Mouse (Mus musculus) midbrain, embryonic 16.5 days (tissue): ENCODE measurements around the gene Atxn7l1. TPM values are rescaled to one million over a fixed set of nuclear protein-coding genes. Genes with fewer than 3 reads are reported as not detected.
A peak's percentile ranks its signal among the peaks of the same experiment; 100 is the strongest.

Source experiments
- ATAC-seq: fragments of 200-750 bp; cut with Nextera tagmentation; 2 replicates; pipeline ENCODE4 v1.8.0; 2017; ENCODE audit warnings: moderate TSS enrichment
- H3K27ac ChIP-seq: fragments of 300-500 bp; sonication (generic); 2 replicates; pipeline ENCODE4 v1.5.1; 2014; ENCODE audit warnings: mild to moderate bottlenecking, low read length, mixed read lengths
- H3K27me3 ChIP-seq: fragments of 300-500 bp; sonication (generic); 2 replicates; pipeline ENCODE4 v1.6.1; 2014; ENCODE audit warnings: low read depth, low read length, mixed read lengths; ENCODE audit not compliant: control insufficient read depth, insufficient read depth
- H3K36me3 ChIP-seq: fragments of 300-500 bp; sonication (generic); 2 replicates; pipeline ENCODE4 v1.6.1; 2014; ENCODE audit warnings: mild to moderate bottlenecking, low read length, moderate library complexity, mixed read lengths; ENCODE audit not compliant: control insufficient read depth, insufficient read depth
- H3K4me1 ChIP-seq: fragments of 300-500 bp; sonication (generic); 2 replicates; pipeline ENCODE4 v1.6.1; 2014; ENCODE audit warnings: mild to moderate bottlenecking, low read length, mixed read lengths; ENCODE audit not compliant: control insufficient read depth, insufficient read depth
- H3K4me2 ChIP-seq: fragments of 300-500 bp; sonication (generic); 2 replicates; pipeline ENCODE4 v1.6.1; 2014; ENCODE audit warnings: mild to moderate bottlenecking, low read length, mixed read lengths
- H3K4me3 ChIP-seq: fragments of 300-500 bp; sonication (generic); 2 replicates; pipeline ENCODE4 v1.5.1; 2014; ENCODE audit warnings: low read depth, mild to moderate bottlenecking, low read length, moderate library complexity, mixed read lengths
- H3K9ac ChIP-seq: fragments of 300-500 bp; sonication (generic); 2 replicates; pipeline ENCODE4 v1.6.1; 2014; ENCODE audit warnings: low read depth, low read length, mixed read lengths
- H3K9me3 ChIP-seq: fragments of 300-500 bp; sonication (generic); replicated peaks from 2 replicates; pipeline ENCODE4 v1.6.1; 2014; ENCODE audit warnings: mild to moderate bottlenecking, low read length, mixed read lengths; ENCODE audit not compliant: control insufficient read depth, poor library complexity, severe bottlenecking
- WGBS: fragments of 180-500 bp; shearing (Covaris S2); extraction: QIAGEN DNeasy Blood & Tissue Kit; methylation state at CpG from one replicate; pipeline ENCODE4 v1.1.7; 2014; 5-methylcytosine and 5-hydroxymethylcytosine counted together
- polyA plus RNA-seq: library from polyadenylated mRNA; unstranded; fragments of >200 nt; fragmentation: Nextera tagmentation; extraction: Ambion mirVana; gene quantifications from 2 replicates; pipeline ENCODE4 v1.2.1, GENCODE M21; 2015

The Atxn7l1 gene
- polyA plus RNA-seq, 1 experiment from 2014 or later = 25.0 TPM

- Histone ChIP-seq H3K36me3 (no peaks in the 10 kb centered on the region), H3K9me3 (no peaks in the 10 kb centered on the region), H3K9ac (no peak overlapping the region), H3K4me3 (peak overlapping the region; percentile 38), H3K27ac (no peak overlapping the region), H3K4me1 (peaks cover 18% of the 10 kb centered on the region), H3K4me2 (peak overlapping the region; percentile 76), H3K27me3 (0 out of 2 replicates have a peak, but pooled peaks cover 4% of the 10 kb centered on the region)
- peak; percentile 71 for ATAC-seq
- WGBS = under 1% methylated on average over 14 of the region's 14 CpGs
Measured at GRCm38 (mm10) chr12:33302070-33302469, 154.6 kb downstream of the Atxn7l1 start.

- Histone ChIP-seq H3K27me3 (0 out of 2 replicates have a peak, but pooled peaks cover 4% of the 10 kb centered on the region), H3K4me3 (peak overlapping the region; percentile 38), H3K27ac (no peak overlapping the region), H3K4me1 (peaks cover 18% of the 10 kb centered on the region), H3K36me3 (no peaks in the 10 kb centered on the region), H3K9me3 (no peaks in the 10 kb centered on the region), H3K4me2 (peak overlapping the region; percentile 76), H3K9ac (peak overlapping the region; percentile 28)
- peak; percentile 52 for ATAC-seq
- WGBS = under 1% methylated on average over 29 of the region's 29 CpGs
Measured at GRCm38 (mm10) chr12:33302523-33303383, 155.3 kb downstream of the Atxn7l1 start.

GRCm38 (mm10) chr12:33303384-33303770 is 155.9 kb downstream of the Atxn7l1 start:
- H3K4me2 ChIP-seq = peak overlapping the region; percentile 76
- peak overlapping the region; percentile 38 for H3K4me3 ChIP-seq
- WGBS = 1% methylated on average over 9 of the region's 9 CpGs
- 0 out of 2 replicates have a peak, but pooled peaks cover 4% of the 10 kb centered on the region for H3K27me3 ChIP-seq
- no peaks in the 10 kb centered on the region for H3K36me3 ChIP-seq
- ATAC-seq = peak; percentile 61
- H3K9ac ChIP-seq = peak overlapping the region; percentile 27
- H3K4me1 ChIP-seq = peaks cover 18% of the 10 kb centered on the region
- H3K9me3 ChIP-seq = no peaks in the 10 kb centered on the region
- H3K27ac ChIP-seq = no peak overlapping the region

- Histone ChIP-seq H3K9ac (no peak overlapping the region), H3K4me1 (peaks cover 18% of the 10 kb centered on the region), H3K27ac (no peak overlapping the region), H3K4me3 (no peak overlapping the region), H3K9me3 (no peaks in the 10 kb centered on the region), H3K36me3 (no peaks in the 10 kb centered on the region), H3K4me2 (no peak overlapping the region), H3K27me3 (0 out of 2 replicates have a peak, but pooled peaks cover 4% of the 10 kb centered on the region)
- no peak for ATAC-seq
- WGBS = 95% methylated on average over 9 of the region's 9 CpGs
Measured at GRCm38 (mm10) chr12:33305106-33305505, 157.6 kb downstream of the Atxn7l1 start.

- 80% methylated on average over 3 of the region's 5 CpGs for WGBS
- Histone ChIP-seq H3K4me1 (peaks cover 18% of the 10 kb centered on the region), H3K4me2 (no peak overlapping the region), H3K9me3 (no peaks in the 10 kb centered on the region), H3K27me3 (no peaks in the 10 kb centered on the region), H3K9ac (no peak overlapping the region), H3K27ac (no peak overlapping the region), H3K4me3 (no peak overlapping the region), H3K36me3 (no peaks in the 10 kb centered on the region)
- no peak for ATAC-seq
Measured at GRCm38 (mm10) chr12:33306476-33306875, 159.0 kb downstream of the Atxn7l1 start.

- no peaks in the 10 kb centered on the region for H3K27me3 ChIP-seq
- 95% methylated on average over 7 of the region's 7 CpGs for WGBS
- H3K4me1 ChIP-seq = peaks cover under 1% of the 10 kb centered on the region; the same call in 1 of the 2 replicates
- H3K36me3 ChIP-seq = no peaks in the 10 kb centered on the region
- no peak overlapping the region for H3K4me2 ChIP-seq
- no peaks in the 10 kb centered on the region for H3K9me3 ChIP-seq
- ATAC-seq = no peak
- H3K27ac ChIP-seq = no peak overlapping the region
- no peak overlapping the region for H3K9ac ChIP-seq
- H3K4me3 ChIP-seq = no peak overlapping the region
Measured at GRCm38 (mm10) chr12:33308668-33309067, 161.2 kb downstream of the Atxn7l1 start.

GRCm38 (mm10) chr12:33313828-33314671 is 166.6 kb downstream of the Atxn7l1 start:
- Histone ChIP-seq H3K4me1 (0 out of 2 replicates have a peak, but pooled peaks cover 4% of the 10 kb centered on the region), H3K4me3 (no peak overlapping the region), H3K9me3 (no peaks in the 10 kb centered on the region), H3K36me3 (no peaks in the 10 kb centered on the region), H3K4me2 (peak overlapping the region; percentile 16), H3K27me3 (no peaks in the 10 kb centered on the region), H3K9ac (0 out of 2 replicates have a peak overlapping the region, but pooled peaks have one; percentile 39), H3K27ac (no peak overlapping the region)
- 33% methylated on average over 14 of the region's 14 CpGs for WGBS
- peak; percentile 58 for ATAC-seq

- H3K4me3 ChIP-seq = no peak overlapping the region
- 85% methylated on average over 16 of the region's 16 CpGs for WGBS
- no peak for ATAC-seq
- no peaks in the 10 kb centered on the region for H3K36me3 ChIP-seq
- H3K27me3 ChIP-seq = no peaks in the 10 kb centered on the region
- no peak overlapping the region for H3K27ac ChIP-seq
- H3K9me3 ChIP-seq = no peaks in the 10 kb centered on the region
- H3K4me2 ChIP-seq = no peak overlapping the region
- H3K4me1 ChIP-seq = 0 out of 2 replicates have a peak, but pooled peaks cover 4% of the 10 kb centered on the region
- no peak overlapping the region for H3K9ac ChIP-seq
Measured at GRCm38 (mm10) chr12:33314924-33315643, 167.6 kb downstream of the Atxn7l1 start.
